Mouse (Mus musculus) olfactory bulb, adult 2 months (tissue): ENCODE measurements around the gene Ampd1.

ENCODE experiments used
- CTCF ChIP-seq: fragments of 200-500 bp; IDR thresholded peaks from 2 replicates; pipeline ENCODE4 v1.5.1; 2012; ENCODE audit warnings: low read depth, mild to moderate bottlenecking, low read length, moderate library complexity; ENCODE audit not compliant: insufficient read depth
- POLR2A ChIP-seq: fragments of 200-500 bp; IDR thresholded peaks from 2 replicates; pipeline ENCODE4 v1.6.1; 2012; ENCODE audit warnings: mild to moderate bottlenecking, low read depth, low read length, moderate library complexity; ENCODE audit not compliant: insufficient read depth

- no peak for TF ChIP-seq CTCF
- TF ChIP-seq POLR2A: no peak
Measured at GRCm38 (mm10) chr3:103040861-103041379, 32.9 kb upstream of the Ampd1 start.
